Mouse (Mus musculus): ENCODE results near the gene A2ml1.
A peak's percentile ranks its signal among the peaks of the same experiment; 100 is the strongest.
"Not testable (repeated sequence)": the region's sequence is repeated elsewhere in the genome, so short reads cannot be mapped to it uniquely, and the experiment has no call there.

Gene A2ml1

GRCm38 (mm10) chr6:128581508-128581907, at the start of gene A2ml1:
Gene A2ml1, minus strand, starts transcription at chr6:128581608.
- DNase-seq (ENCODE audit: low read depth, low spot score): no peak

- peak; percentile 49 for DNase-seq (ENCODE audit: low read depth, low spot score)
Observed at GRCm38 (mm10) chr6:128629771-128630739, 48.6 kb upstream of the A2ml1 start.

GRCm38 (mm10) chr6:128625246-128625645, 43.8 kb upstream of the A2ml1 start:
- DNase-seq (ENCODE audit: low read depth, low spot score): not testable (repeated sequence)

- no peak for DNase-seq (ENCODE audit: low read depth, low spot score)
Observed at GRCm38 (mm10) chr6:128624425-128624824, 43.0 kb upstream of the A2ml1 start.

- not testable (repeated sequence) for DNase-seq (ENCODE audit: low read depth, low spot score)
Observed at GRCm38 (mm10) chr6:128623433-128623832, 42.0 kb upstream of the A2ml1 start, which contains the start of gene Klrb1a. Gene Klrb1a, minus strand, starts transcription at chr6:128623533.

- DNase-seq (ENCODE audit: low read depth, low spot score): no peak
Observed at GRCm38 (mm10) chr6:128622733-128623132, 41.3 kb upstream of the A2ml1 start.

- no peak for DNase-seq (ENCODE audit: low read depth, low spot score)
Observed at GRCm38 (mm10) chr6:128606350-128606749, 24.9 kb upstream of the A2ml1 start.

- peak; percentile 51 for DNase-seq (ENCODE audit: low read depth, low spot score)
Observed at GRCm38 (mm10) chr6:128604512-128604911, 23.1 kb upstream of the A2ml1 start.

GRCm38 (mm10) chr6:128602463-128603201, 21.2 kb upstream of the A2ml1 start:
- DNase-seq (ENCODE audit: low read depth, low spot score): no peak

- no peak for DNase-seq (ENCODE audit: low read depth, low spot score)
Observed at GRCm38 (mm10) chr6:128602026-128602425, 20.6 kb upstream of the A2ml1 start.

GRCm38 (mm10) chr6:128599555-128599954, 18.1 kb upstream of the A2ml1 start:
- no peak for DNase-seq (ENCODE audit: low read depth, low spot score)

- no peak for DNase-seq (ENCODE audit: low read depth, low spot score)
Observed at GRCm38 (mm10) chr6:128598256-128599047, 17.0 kb upstream of the A2ml1 start.

GRCm38 (mm10) chr6:128597121-128597522, 15.7 kb upstream of the A2ml1 start:
- DNase-seq (ENCODE audit: low read depth, low spot score): no peak

- no peak for DNase-seq (ENCODE audit: low read depth, low spot score)
Observed at GRCm38 (mm10) chr6:128594651-128595050, 13.2 kb upstream of the A2ml1 start.

GRCm38 (mm10) chr6:128589426-128589825, 8.0 kb upstream of the A2ml1 start:
- no peak for DNase-seq (ENCODE audit: low read depth, low spot score)

GRCm38 (mm10) chr6:128587619-128588018, 6.2 kb upstream of the A2ml1 start:
- DNase-seq (ENCODE audit: low read depth, low spot score): no peak

GRCm38 (mm10) chr6:128585642-128586245, 4.3 kb upstream of the A2ml1 start:
- peak; percentile 81 for DNase-seq (ENCODE audit: low read depth, low spot score)

GRCm38 (mm10) chr6:128584070-128584660, 2.8 kb upstream of the A2ml1 start:
- DNase-seq (ENCODE audit: low read depth, low spot score): no peak

- no peak for DNase-seq (ENCODE audit: low read depth, low spot score)
Observed at GRCm38 (mm10) chr6:128577301-128577700, 4.1 kb downstream of the A2ml1 start.

GRCm38 (mm10) chr6:128566589-128566988, 14.8 kb downstream of the A2ml1 start:
- peak; percentile 53 for DNase-seq (ENCODE audit: low read depth, low spot score)

- DNase-seq (ENCODE audit: low read depth, low spot score): peak; percentile 36
Observed at GRCm38 (mm10) chr6:128554049-128554448, 27.4 kb downstream of the A2ml1 start.

All from A20 (cell line).